Mouse (Mus musculus) thymus, postnatal 10 days (tissue): ENCODE measurements around the gene Sumo2.
"Not testable (repeated sequence)": the region's sequence is repeated elsewhere in the genome, so short reads cannot be mapped to it uniquely, and the experiment has no call there.

Experiments used
- DNase-seq, 2 experiments: peaks; one replicate each; pipeline ENCODE4 v3.0.0; 2021; ENCODE audit warnings: low spot score in 2 of 2

Gene Sumo2

GRCm38 (mm10) chr11:115483726-115484125, 52.4 kb downstream of the Sumo2 start:
- peak; percentile 53 to 82 for DNase-seq

- DNase-seq, result no peak
Measured at GRCm38 (mm10) chr11:115483278-115483677, 52.8 kb downstream of the Sumo2 start.

- peak; percentile 59 for DNase-seq
Measured at GRCm38 (mm10) chr11:115481553-115482259, 54.4 kb downstream of the Sumo2 start.

- no peak for DNase-seq
Measured at GRCm38 (mm10) chr11:115478296-115478938, 57.7 kb downstream of the Sumo2 start.

GRCm38 (mm10) chr11:115477388-115477787, 58.7 kb downstream of the Sumo2 start:
- DNase-seq, result not testable (repeated sequence)

- DNase-seq, result not testable (repeated sequence)
Measured at GRCm38 (mm10) chr11:115476630-115477029, 59.4 kb downstream of the Sumo2 start.

- no peak for DNase-seq
Measured at GRCm38 (mm10) chr11:115475758-115476237, 60.3 kb downstream of the Sumo2 start.

GRCm38 (mm10) chr11:115475025-115475757, 60.9 kb downstream of the Sumo2 start, which contains the start of gene Armc7:
TSS of gene Armc7 (plus strand) at chr11:115475667.
- peak; percentile 89 to 92 for DNase-seq

GRCm38 (mm10) chr11:115473626-115474275, 62.3 kb downstream of the Sumo2 start:
- peak; percentile 92 to 96 for DNase-seq
